Mouse (Mus musculus): ENCODE data around the gene Pik3r5. TPM values are rescaled to one million over a fixed set of nuclear protein-coding genes. Genes with fewer than 3 reads are reported as not detected.

Gene Pik3r5
- polyA plus RNA-seq, 1 experiment from 2014 or later = 1.2 TPM

DNA sequence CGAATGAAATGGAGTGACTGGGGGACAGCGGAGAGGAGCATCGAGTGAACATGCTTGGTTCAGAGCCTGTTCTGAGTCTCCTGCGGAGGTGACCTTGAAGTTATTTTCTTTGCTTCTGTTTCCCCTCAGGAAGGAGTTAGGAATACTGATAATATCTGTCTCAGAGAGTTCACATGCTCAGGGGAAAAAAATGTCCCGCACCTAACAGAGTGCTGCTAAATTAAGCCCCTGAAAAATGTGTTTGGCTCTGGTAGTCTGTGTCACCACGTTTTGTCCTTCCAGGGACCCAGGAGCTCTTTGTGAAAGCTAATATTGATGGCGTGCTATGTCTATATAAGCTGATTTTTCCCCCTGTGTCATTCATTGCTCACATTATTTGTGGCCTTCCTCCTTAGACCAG lies 113.3 kb downstream of the Pik3r5 start:
- ATAC-seq (ENCODE audit: insufficient read depth, low FRiP score, low TSS enrichment) = no peak
- Histone ChIP-seq H3K27ac (ENCODE audit: low read depth, low read length) (no peak overlapping the region), H3K4me3 (ENCODE audit: low read depth, low read length) (no peak overlapping the region), H3K27me3 (ENCODE audit: control insufficient read depth, insufficient read depth, low read length) (no peaks in the 10 kb centered on the region), H3K9me3 (ENCODE audit: control insufficient read depth, low read length) (no peaks in the 10 kb centered on the region), H3K4me1 (ENCODE audit: control insufficient read depth, insufficient read depth, low read length) (no peaks in the 10 kb centered on the region), H3K9ac (ENCODE audit: low read length) (no peak overlapping the region), H3K4me2 (ENCODE audit: low read depth) (no peak overlapping the region), H3K36me3 (ENCODE audit: control insufficient read depth, insufficient read depth, low read length) (no peaks in the 10 kb centered on the region)
- no peak for DNase-seq (ENCODE audit: low spot score)
- 57% methylated on average over 7 of the region's 7 CpGs for WGBS

DNA sequence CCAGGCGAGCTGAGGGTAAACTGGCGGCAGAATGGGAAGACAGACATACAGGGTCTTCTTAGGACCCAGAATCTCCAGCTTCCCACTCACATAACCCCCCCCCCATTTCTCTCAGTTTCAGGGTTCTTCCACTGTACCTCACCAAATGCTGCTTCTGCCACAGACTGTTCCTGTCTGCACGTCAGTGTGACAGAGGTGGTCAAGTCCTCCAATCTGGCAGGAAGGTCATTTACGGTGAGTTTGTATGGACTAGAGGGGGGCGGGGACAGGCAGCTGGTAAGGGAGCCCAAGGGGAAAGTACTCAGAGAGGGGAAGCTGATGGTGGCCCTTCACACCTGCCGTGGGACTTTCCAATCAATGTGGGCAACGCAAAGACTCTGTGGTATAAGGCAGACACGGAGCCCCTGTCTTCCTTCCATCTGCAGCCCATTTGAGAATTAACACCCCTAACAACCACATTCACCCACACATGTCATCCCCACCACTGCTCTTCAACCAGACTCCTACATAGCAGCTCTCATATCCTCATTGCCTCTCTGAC lies 113.8 kb downstream of the Pik3r5 start:
- ATAC-seq (ENCODE audit: insufficient read depth, low FRiP score, low TSS enrichment) (no peak), DNase-seq (ENCODE audit: low spot score) (no peak)
- WGBS = 77% methylated on average over 8 of the region's 8 CpGs

More for the DNA sequence above, 113.8 kb downstream of the Pik3r5 start:
- Histone ChIP-seq H3K9ac (ENCODE audit: low read length) (no peak overlapping the region), H3K4me3 (ENCODE audit: low read depth, low read length) (no peak overlapping the region), H3K4me1 (ENCODE audit: control insufficient read depth, insufficient read depth, low read length) (no peaks in the 10 kb centered on the region), H3K27ac (ENCODE audit: low read depth, low read length) (no peak overlapping the region), H3K36me3 (ENCODE audit: control insufficient read depth, insufficient read depth, low read length) (no peaks in the 10 kb centered on the region), H3K9me3 (ENCODE audit: control insufficient read depth, low read length) (no peaks in the 10 kb centered on the region), H3K27me3 (ENCODE audit: control insufficient read depth, insufficient read depth, low read length) (no peaks in the 10 kb centered on the region), H3K4me2 (ENCODE audit: low read depth) (no peak overlapping the region)

Other genes starting within 250 kb of the Pik3r5 start
- gene Ntn1, start 31.3 kb upstream of the Pik3r5 start, polyA plus RNA-seq (2014; fragmentation: Nextera tagmentation; extraction: Ambion mirVana) = 10.0 and 11.5 TPM in 2 replicates
- gene Pik3r6, start 70.9 kb downstream of the Pik3r5 start, polyA plus RNA-seq (2014; fragmentation: Nextera tagmentation; extraction: Ambion mirVana) = 1.6 and 2.5 TPM in 2 replicates
- gene Mfsd6l, start 124.1 kb downstream of the Pik3r5 start, polyA plus RNA-seq (2014; fragmentation: Nextera tagmentation; extraction: Ambion mirVana) = not detected in 2 replicates
- gene Ccdc42, start 154.9 kb downstream of the Pik3r5 start, polyA plus RNA-seq (2014; fragmentation: Nextera tagmentation; extraction: Ambion mirVana) = 1.4 and 2.3 TPM in 2 replicates